9 mouse cellular contexts compared by ENCODE assay signal in genomic region chr1:153846867-153847266, GRCm38 (mm10). TPM values are rescaled to one million over a fixed set of nuclear protein-coding genes. Genes with fewer than 3 reads are reported as not detected.
DNase-seq lines count a peak whose midpoint lies in the region; ATAC-seq and TF ChIP-seq lines count a peak whose summit lies in the region.
"Had no signal": no experiment of that assay in that cellular context is flagged by ENCODE, and none has a peak within 500 bp of the region (broad histone marks: within the 10 kb centered on the region; RNA-seq: fewer than 3 reads in every experiment).

No protein-coding gene starts in this region.

- H3K9ac ChIP-seq in hindbrain, postnatal 0 days (replicated peaks; ENCODE audit: low read length), result no peak overlapping the region
- H3K9ac ChIP-seq in stomach, embryonic 16.5 days (ENCODE audit: low read length), result 0 out of 2 replicates have a peak overlapping the region, but pooled peaks have one; percentile 45

- CTCF ChIA-PET in Patski (lab: Charles Lee), result interaction anchor here (0.7 to 2.2 kb wide), 6 partner anchors 9 to 98 kb away, joined by 3 to 9 read pairs (median 4); partner anchors contain the start of gene Rnasel

- no peak overlapping the region for H3K27ac ChIP-seq in hindbrain, postnatal 0 days
- no peak overlapping the region for H3K27ac ChIP-seq in stomach, embryonic 16.5 days (ENCODE audit: low read length)

- H3K27me3 ChIP-seq in Patski, result peaks cover 4% of the 10 kb centered on the region
- no peaks in the 10 kb centered on the region for H3K27me3 ChIP-seq in hindbrain, postnatal 0 days (ENCODE audit: insufficient read depth, low read length)
- no peaks in the 10 kb centered on the region for H3K27me3 ChIP-seq in stomach, embryonic 16.5 days (ENCODE audit: control insufficient read depth, insufficient read depth, low read length)

- no peaks in the 10 kb centered on the region for H3K36me3 ChIP-seq in hindbrain, postnatal 0 days (ENCODE audit: insufficient read depth, low read length)
- H3K36me3 ChIP-seq in stomach, embryonic 16.5 days (ENCODE audit: control insufficient read depth, insufficient read depth, low read length), result no peaks in the 10 kb centered on the region

- no peak overlapping the region for H3K4me3 ChIP-seq in hindbrain, postnatal 0 days (ENCODE audit: low read length)
- no peak overlapping the region for H3K4me3 ChIP-seq in stomach, embryonic 16.5 days (replicated peaks; ENCODE audit: low read length)

- 21% methylated on average over 6 of the region's 6 CpGs for WGBS in hindbrain, postnatal 0 days
- 21% methylated on average over 6 of the region's 6 CpGs for WGBS in stomach, embryonic 16.5 days

- in situ Hi-C loops in Patski (cut with MboI; ENCODE audit: low pct_unique_long_range_greater_than_20kb), result no loop called here

- peak; percentile 71 for TF ChIP-seq CTCF in Patski (IDR thresholded peaks at IDR 0.05)
- peak; percentile 89 for TF ChIP-seq CTCF in hindbrain, postnatal 0 days (IDR thresholded peaks at IDR 0.05; ENCODE audit: low read depth)

- H3K9me3 ChIP-seq in hindbrain, postnatal 0 days (ENCODE audit: low read length), result no peaks in the 10 kb centered on the region
- no peaks in the 10 kb centered on the region for H3K9me3 ChIP-seq in stomach, embryonic 16.5 days (replicated peaks; ENCODE audit: control insufficient read depth, low read length)

- no peak overlapping the region for H3K4me2 ChIP-seq in hindbrain, postnatal 0 days (ENCODE audit: low read depth, low read length)
- no peak overlapping the region for H3K4me2 ChIP-seq in stomach, embryonic 16.5 days (ENCODE audit: low read depth, low read length)

- DNase-seq in heart, adult 11 months, result peak; percentile 25
- DNase-seq in heart, adult 9 months (ENCODE audit: low spot score in 2 of 2), result no peak
- DNase-seq in 3134 (ENCODE audit: extremely low read depth, insufficient read length, low spot score) (peak; percentile 55), Patski (ENCODE audit: low read depth, low spot score) (no peak)
- DNase-seq in hindbrain, postnatal 0 days (ENCODE audit: low spot score), result peak; percentile 86
- no peak for DNase-seq in kidney, postnatal 25 days
- no peak for DNase-seq in ovary, postnatal 10 days (ENCODE audit: low spot score)

- POLR2A ChIA-PET in Patski (lab: Charles Lee), result interaction anchor here (0.7 kb wide), 1 partner anchor 19 kb away, joined by 4 read pairs; no protein-coding TSS in a partner anchor

- H3K4me1 ChIP-seq in hindbrain, postnatal 0 days (ENCODE audit: insufficient read depth, low read length), result no peaks in the 10 kb centered on the region
- H3K4me1 ChIP-seq in stomach, embryonic 16.5 days (ENCODE audit: control insufficient read depth, insufficient read depth, low read length), result no peaks in the 10 kb centered on the region

- ATAC-seq in Patski, result peak; percentile 62
- ATAC-seq in hindbrain, postnatal 0 days, result peak; percentile 66
- no peak; the same call in 1 of the 2 replicates for ATAC-seq in stomach, embryonic 16.5 days (ENCODE audit: insufficient read depth, low FRiP score)

RNA-seq across cellular contexts. Expression of gene Rgsl1, which starts 2.9 kb away (rescaled TPM):
- polyA plus RNA-seq in Patski (2021), result 0.05 TPM
- 0.14 and 0.37 TPM in 2 replicates for total RNA-seq in hindbrain, postnatal 0 days (2014; rRNA removed)
- polyA plus RNA-seq in hindbrain, postnatal 0 days (2015; fragmentation: Nextera tagmentation; extraction: Ambion mirVana), result 0.31 and 0.37 TPM in 2 replicates
- 0.10 and 0.12 TPM in 2 replicates for polyA plus RNA-seq in stomach, embryonic 16.5 days (2015; fragmentation: Nextera tagmentation; extraction: Ambion mirVana)
- polyA plus RNA-seq: lung, embryonic 16.5 days had no signal

RNA-seq across cellular contexts. Expression of gene Teddm1b, which starts 27.3 kb away (rescaled TPM):
- polyA plus RNA-seq in Patski (2021), result 0.09 TPM
- total RNA-seq in hindbrain, postnatal 0 days (2014; rRNA removed), result not detected in 2 replicates
- 0.11 and 0.23 TPM in 2 replicates for polyA plus RNA-seq in hindbrain, postnatal 0 days (2015; fragmentation: Nextera tagmentation; extraction: Ambion mirVana)
- 0.10 and 0.14 TPM in 2 replicates for polyA plus RNA-seq in stomach, embryonic 16.5 days (2015; fragmentation: Nextera tagmentation; extraction: Ambion mirVana)

RNA-seq across cellular contexts. Expression of gene Teddm1a, which starts 44.7 kb away (rescaled TPM):
- polyA plus RNA-seq in Patski (2021), result not detected
- total RNA-seq in hindbrain, postnatal 0 days (2014; rRNA removed), result not detected in 2 replicates
- not detected in 2 replicates for polyA plus RNA-seq in hindbrain, postnatal 0 days (2015; fragmentation: Nextera tagmentation; extraction: Ambion mirVana)
- not detected in 2 replicates for polyA plus RNA-seq in stomach, embryonic 16.5 days (2015; fragmentation: Nextera tagmentation; extraction: Ambion mirVana)
- polyA plus RNA-seq: lung, embryonic 16.5 days had no signal

RNA-seq across cellular contexts. Expression of gene Glul, which starts 52.9 kb away (rescaled TPM):
- polyA plus RNA-seq in Patski (2021), result 60.5 TPM
- total RNA-seq in hindbrain, postnatal 0 days (2014; rRNA removed), result 416 and 422 TPM in 2 replicates
- polyA plus RNA-seq in hindbrain, postnatal 0 days (2015; fragmentation: Nextera tagmentation; extraction: Ambion mirVana), result 308 and 349 TPM in 2 replicates
- 141 and 162 TPM in 2 replicates for polyA plus RNA-seq in stomach, embryonic 16.5 days (2015; fragmentation: Nextera tagmentation; extraction: Ambion mirVana)

RNA-seq across cellular contexts. Expression of gene Teddm2, which starts 53.2 kb away (rescaled TPM):
- 0.18 TPM for polyA plus RNA-seq in Patski (2021)
- 0.72 and 1.6 TPM in 2 replicates for total RNA-seq in hindbrain, postnatal 0 days (2014; rRNA removed)
- polyA plus RNA-seq in hindbrain, postnatal 0 days (2015; fragmentation: Nextera tagmentation; extraction: Ambion mirVana), result 1.4 and 1.6 TPM in 2 replicates
- 0.54 and 0.98 TPM in 2 replicates for polyA plus RNA-seq in stomach, embryonic 16.5 days (2015; fragmentation: Nextera tagmentation; extraction: Ambion mirVana)

Comparison
In these comparisons a context has a peak if more than half of its experiments do, and no peak if none do; other contexts are left out.
1. DNase-seq: peak in heart, adult 11 months (single experiment), 3134 (single experiment) and hindbrain, postnatal 0 days (single experiment); none in heart, adult 9 months (0 of 2), Patski (single experiment), kidney, postnatal 25 days (0 of 2) and ovary, postnatal 10 days (single experiment).